Mouse (Mus musculus): ENCODE measurements around the gene Stn1. TPM values are rescaled to one million over a fixed set of nuclear protein-coding genes. Genes with fewer than 3 reads are reported as not detected.

The Stn1 gene
- polyA plus RNA-seq, 1 experiment from 2014 or later, result 53.6 TPM

DNA sequence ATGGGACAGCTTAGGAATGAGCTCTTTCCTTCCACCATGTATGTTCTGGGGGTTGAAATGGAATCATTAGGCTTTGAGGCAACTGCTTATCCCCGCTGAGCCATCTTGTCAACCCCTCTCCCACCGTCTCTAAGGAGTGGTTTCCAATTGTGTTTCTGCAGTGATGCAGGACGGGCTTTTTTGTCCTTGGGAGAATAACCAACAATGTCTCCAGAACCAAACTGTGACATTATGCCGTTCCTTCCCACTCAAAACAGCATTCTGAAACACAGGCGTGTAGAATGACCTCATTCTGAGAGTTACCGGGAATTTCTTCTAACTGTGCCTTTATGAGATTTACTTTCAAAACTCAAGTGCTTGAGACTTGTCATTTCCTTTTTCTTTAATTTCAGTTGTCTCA, 44.9 kb downstream of the Stn1 start:
- no peak overlapping the region for H3K9ac ChIP-seq
- no peak for ATAC-seq (ENCODE audit: insufficient number of reproducible peaks, low FRiP score, low TSS enrichment, low read depth)
- H3K36me3 ChIP-seq, result no peaks in the 10 kb centered on the region
- no peaks in the 10 kb centered on the region for H3K9me3 ChIP-seq (replicated peaks)
- H3K27ac ChIP-seq (replicated peaks), result peak overlapping the region; percentile 65
- no peak overlapping the region for H3K4me2 ChIP-seq (replicated peaks)
- 77% methylated on average over 6 of the region's 6 CpGs for WGBS
- H3K4me1 ChIP-seq, result peaks cover 35% of the 10 kb centered on the region
- H3K4me3 ChIP-seq (replicated peaks), result no peak overlapping the region
- H3K27me3 ChIP-seq, result no peaks in the 10 kb centered on the region

DNA sequence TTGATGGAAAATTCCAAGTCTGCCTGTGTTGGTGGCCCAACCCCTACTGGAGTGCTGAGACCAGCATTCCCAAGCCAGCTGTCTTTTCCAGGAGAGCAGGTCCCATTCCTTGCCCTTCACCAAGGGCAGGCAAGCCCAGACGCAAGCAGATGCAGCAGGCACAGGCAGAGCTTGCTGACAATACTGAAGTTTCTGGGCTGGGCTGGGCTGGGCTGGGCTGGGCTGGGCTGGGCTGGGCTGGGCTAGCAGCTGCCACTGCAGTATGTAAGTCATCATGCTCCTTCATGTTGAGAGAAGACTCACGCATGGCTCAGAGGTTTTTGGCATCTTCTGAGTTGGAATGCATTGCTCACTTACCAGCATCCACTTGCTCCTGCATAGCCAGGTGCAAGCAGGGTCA, 45.5 kb downstream of the Stn1 start:
- peak; percentile 55; the same call in 1 of the 2 replicates for ATAC-seq (ENCODE audit: insufficient number of reproducible peaks, low FRiP score, low TSS enrichment, low read depth)
- H3K27ac ChIP-seq (replicated peaks), result peak overlapping the region; percentile 65

DNA sequence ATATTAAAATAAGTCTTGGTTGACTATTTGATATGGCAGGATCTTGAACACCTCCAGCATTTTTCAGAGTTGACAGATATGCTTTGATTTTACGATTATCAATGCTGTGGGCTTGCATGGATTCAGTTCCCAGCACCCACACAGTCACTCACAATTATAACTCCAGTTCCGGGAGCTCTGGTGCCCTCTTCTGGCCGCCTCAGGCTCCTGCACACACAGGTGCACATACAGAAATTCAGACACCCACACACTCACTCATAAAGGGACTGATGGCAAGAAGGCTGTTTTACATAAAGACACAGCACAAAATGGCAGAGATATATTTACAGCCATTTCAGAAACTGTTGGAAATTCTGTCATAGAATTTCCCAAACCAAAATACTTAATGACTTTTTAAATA, 48.1 kb downstream of the Stn1 start:
- 76% methylated on average over 3 of the region's 3 CpGs for WGBS
- no peaks in the 10 kb centered on the region for H3K36me3 ChIP-seq
- no peak for ATAC-seq (ENCODE audit: insufficient number of reproducible peaks, low FRiP score, low TSS enrichment, low read depth)
- no peak overlapping the region for H3K4me2 ChIP-seq (replicated peaks)
- H3K9ac ChIP-seq, result no peak overlapping the region
- H3K27me3 ChIP-seq, result no peaks in the 10 kb centered on the region
- no peak overlapping the region for H3K27ac ChIP-seq (replicated peaks)
- peaks cover 28% of the 10 kb centered on the region for H3K4me1 ChIP-seq
- no peak overlapping the region for H3K4me3 ChIP-seq (replicated peaks)
- H3K9me3 ChIP-seq (replicated peaks), result no peaks in the 10 kb centered on the region

More for the DNA sequence above, 45.5 kb downstream of the Stn1 start:
- peaks cover 30% of the 10 kb centered on the region; the same call in 1 of the 2 replicates for H3K4me1 ChIP-seq
- no peaks in the 10 kb centered on the region for H3K9me3 ChIP-seq (replicated peaks)
- WGBS, result 56% methylated on average over 2 of the region's 2 CpGs
- no peak overlapping the region for H3K9ac ChIP-seq
- H3K4me2 ChIP-seq (replicated peaks), result no peak overlapping the region
- no peak overlapping the region for H3K4me3 ChIP-seq (replicated peaks)
- H3K27me3 ChIP-seq, result no peaks in the 10 kb centered on the region
- H3K36me3 ChIP-seq, result no peaks in the 10 kb centered on the region

DNA sequence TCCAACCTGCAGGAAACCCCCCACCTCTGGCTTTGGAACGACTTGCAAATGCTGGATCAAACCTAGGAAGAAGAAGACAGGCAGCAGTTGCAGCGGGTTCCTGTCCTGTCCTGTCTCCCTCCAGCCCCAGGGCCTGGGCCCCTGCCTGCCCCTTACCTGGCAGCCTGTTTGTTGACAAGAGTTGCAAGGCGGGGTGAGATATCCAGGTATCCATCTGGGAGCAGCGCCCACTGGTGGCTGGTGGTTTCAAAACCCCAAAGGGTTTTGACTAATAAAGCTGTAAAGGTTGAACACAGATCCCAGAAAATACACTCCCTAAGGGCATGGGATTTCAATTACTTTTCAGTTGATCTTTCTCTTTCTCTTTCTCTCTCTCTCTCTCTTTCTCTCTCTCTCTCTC, 49.1 kb downstream of the Stn1 start:
- H3K4me2 ChIP-seq (replicated peaks), result no peak overlapping the region
- H3K9me3 ChIP-seq (replicated peaks), result no peaks in the 10 kb centered on the region
- no peaks in the 10 kb centered on the region for H3K27me3 ChIP-seq
- no peak overlapping the region for H3K4me3 ChIP-seq (replicated peaks)
- peaks cover 19% of the 10 kb centered on the region for H3K4me1 ChIP-seq
- 29% methylated on average over 4 of the region's 4 CpGs for WGBS
- H3K27ac ChIP-seq (replicated peaks), result no peak overlapping the region
- ATAC-seq (ENCODE audit: insufficient number of reproducible peaks, low FRiP score, low TSS enrichment, low read depth), result no peak
- H3K9ac ChIP-seq, result no peak overlapping the region
- H3K36me3 ChIP-seq, result no peaks in the 10 kb centered on the region

DNA sequence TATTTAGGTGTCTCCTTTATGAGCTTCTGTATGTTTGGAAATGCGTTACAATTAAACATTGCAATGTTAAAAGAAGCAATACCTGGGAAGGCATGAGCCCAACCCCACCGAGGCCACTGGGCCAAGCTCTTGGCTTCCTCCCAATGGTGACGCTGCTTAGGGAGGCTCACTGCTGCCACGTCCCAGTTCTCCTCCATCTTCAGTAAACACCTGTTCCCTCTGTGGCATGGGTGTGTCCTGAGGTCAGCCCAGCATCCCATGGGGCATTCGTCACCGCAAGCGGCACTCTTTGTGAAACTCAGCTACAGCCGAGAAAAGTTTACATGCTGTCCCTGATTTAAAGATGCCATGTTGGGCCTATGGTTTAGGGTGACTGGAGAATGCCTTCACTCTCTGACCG, 49.7 kb downstream of the Stn1 start:
- Histone ChIP-seq H3K4me1 (peaks cover 12% of the 10 kb centered on the region), H3K36me3 (no peaks in the 10 kb centered on the region), H3K9me3 (replicated peaks) (no peaks in the 10 kb centered on the region), H3K4me3 (replicated peaks) (no peak overlapping the region), H3K4me2 (replicated peaks) (no peak overlapping the region), H3K9ac (no peak overlapping the region), H3K27ac (replicated peaks) (no peak overlapping the region), H3K27me3 (no peaks in the 10 kb centered on the region)
- WGBS, result 72% methylated on average over 9 of the region's 9 CpGs
- ATAC-seq (ENCODE audit: insufficient number of reproducible peaks, low FRiP score, low TSS enrichment, low read depth), result no peak

DNA sequence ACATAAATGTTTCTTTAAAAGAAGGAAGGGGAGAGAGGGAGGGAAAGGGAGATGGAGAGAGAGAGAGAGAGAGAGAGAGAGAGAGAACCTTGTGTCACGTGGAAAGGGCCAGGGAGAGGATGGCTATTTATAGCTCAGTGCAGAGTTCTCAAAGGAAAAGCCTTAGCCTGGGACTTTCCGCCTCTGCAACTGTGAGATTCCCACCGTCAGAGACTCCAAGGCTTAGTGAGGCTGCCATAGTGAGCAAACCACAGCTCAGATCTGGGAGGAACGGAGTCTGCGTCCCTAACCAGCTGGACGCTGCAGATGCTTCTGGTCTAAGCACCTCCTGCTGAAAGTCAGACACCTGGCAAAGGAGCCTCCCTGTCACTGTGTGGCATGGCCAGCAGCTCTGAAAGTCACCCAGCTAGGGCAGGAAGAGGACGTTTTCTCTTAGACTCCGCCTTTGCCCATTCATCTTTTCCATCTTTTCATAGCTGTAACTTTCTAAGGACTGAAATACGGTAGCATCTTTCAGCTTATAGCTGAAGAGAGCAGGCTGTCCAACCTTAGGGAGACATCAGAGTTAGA, 51.2 kb downstream of the Stn1 start:
- Histone ChIP-seq H3K9me3 (replicated peaks) (peaks cover 8% of the 10 kb centered on the region; the same call in 1 of the 2 replicates), H3K9ac (no peak overlapping the region), H3K4me3 (replicated peaks) (no peak overlapping the region), H3K4me2 (replicated peaks) (no peak overlapping the region), H3K4me1 (peaks cover 5% of the 10 kb centered on the region), H3K36me3 (no peaks in the 10 kb centered on the region), H3K27me3 (no peaks in the 10 kb centered on the region), H3K27ac (replicated peaks) (peak overlapping the region; percentile 40; the same call in 1 of the 2 replicates)
- ATAC-seq (ENCODE audit: insufficient number of reproducible peaks, low FRiP score, low TSS enrichment, low read depth), result peak; percentile 63; the same call in 1 of the 2 replicates
- WGBS, result 32% methylated on average over 9 of the region's 9 CpGs

DNA sequence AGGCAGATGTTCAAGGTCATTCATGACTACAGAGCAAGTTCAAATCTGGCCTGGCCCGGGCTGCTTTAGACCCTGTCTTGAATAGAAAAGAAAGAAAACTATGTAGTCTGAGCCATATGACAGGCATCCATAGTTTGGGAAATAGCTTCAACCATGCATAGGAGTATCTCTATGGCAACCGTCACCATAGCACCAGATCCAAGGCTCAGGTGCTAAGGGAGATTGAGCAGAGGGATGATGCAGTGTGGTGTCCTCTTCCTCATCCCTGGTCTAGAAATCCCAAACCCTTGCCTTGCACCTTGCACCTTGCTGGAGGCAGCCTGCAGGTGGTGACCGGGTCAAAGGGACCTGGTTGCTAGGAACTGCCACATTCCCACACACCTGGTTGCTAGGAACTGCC, 53.2 kb downstream of the Stn1 start:
- Histone ChIP-seq H3K27ac (replicated peaks) (no peak overlapping the region), H3K4me1 (peaks cover 5% of the 10 kb centered on the region), H3K9me3 (replicated peaks) (peaks cover 8% of the 10 kb centered on the region; the same call in 1 of the 2 replicates), H3K27me3 (no peaks in the 10 kb centered on the region), H3K4me2 (replicated peaks) (no peak overlapping the region), H3K36me3 (no peaks in the 10 kb centered on the region), H3K9ac (no peak overlapping the region), H3K4me3 (replicated peaks) (no peak overlapping the region)
- no peak for ATAC-seq (ENCODE audit: insufficient number of reproducible peaks, low FRiP score, low TSS enrichment, low read depth)
- 82% methylated on average over 3 of the region's 3 CpGs for WGBS

DNA sequence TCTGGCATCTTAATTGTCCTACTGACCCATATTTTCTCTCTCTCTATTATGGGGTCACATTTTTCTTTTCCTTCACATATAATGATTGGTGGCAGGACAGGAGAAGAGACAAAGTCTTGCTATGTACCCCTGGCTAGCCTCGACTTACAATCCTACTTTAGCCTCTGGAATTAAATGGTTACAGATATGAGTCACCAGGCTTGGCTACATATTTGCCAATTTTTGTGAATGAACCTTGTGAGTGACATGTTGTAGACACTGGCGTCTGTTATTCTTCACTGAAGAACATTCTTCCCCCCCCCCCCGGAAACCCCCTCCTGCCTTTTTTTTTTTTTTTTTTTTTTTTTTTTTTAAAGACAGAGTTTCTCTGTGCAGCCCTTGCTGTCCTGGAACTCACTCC, 54.0 kb downstream of the Stn1 start:
- Histone ChIP-seq H3K4me3 (replicated peaks) (no peak overlapping the region), H3K27ac (replicated peaks) (no peak overlapping the region), H3K9me3 (replicated peaks) (peaks cover 8% of the 10 kb centered on the region; the same call in 1 of the 2 replicates), H3K4me1 (peaks cover 5% of the 10 kb centered on the region), H3K27me3 (no peaks in the 10 kb centered on the region), H3K4me2 (replicated peaks) (no peak overlapping the region), H3K36me3 (no peaks in the 10 kb centered on the region), H3K9ac (no peak overlapping the region)
- WGBS, result 47% methylated on average over 3 of the region's 3 CpGs
- no peak for ATAC-seq (ENCODE audit: insufficient number of reproducible peaks, low FRiP score, low TSS enrichment, low read depth)

DNA sequence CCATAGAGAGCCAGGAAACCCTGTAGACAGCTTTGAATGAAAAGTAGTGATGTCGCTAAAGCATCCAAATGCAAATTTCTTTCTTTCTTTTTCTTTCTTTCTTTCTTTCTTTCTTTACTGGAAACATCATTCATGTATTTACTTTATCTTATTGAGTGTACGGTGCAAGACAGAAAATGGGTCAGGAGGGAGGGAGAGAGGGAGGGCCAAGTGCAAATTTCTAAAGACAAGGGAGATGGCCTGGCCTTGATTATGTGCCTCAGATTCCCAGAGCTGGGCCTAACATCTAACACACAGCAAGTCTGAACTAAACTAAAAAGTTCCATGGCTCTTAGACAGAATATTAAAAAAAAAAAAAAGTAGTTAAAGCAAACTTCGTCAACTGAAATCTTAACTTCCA, 63.9 kb downstream of the Stn1 start:
- no peak for ATAC-seq (ENCODE audit: insufficient number of reproducible peaks, low FRiP score, low TSS enrichment, low read depth)
- no peaks in the 10 kb centered on the region for H3K36me3 ChIP-seq
- WGBS, result 66% methylated on average over 3 of the region's 3 CpGs
- H3K27me3 ChIP-seq, result no peaks in the 10 kb centered on the region
- no peak overlapping the region for H3K4me3 ChIP-seq (replicated peaks)
- H3K9me3 ChIP-seq (replicated peaks), result no peaks in the 10 kb centered on the region
- no peak overlapping the region for H3K27ac ChIP-seq (replicated peaks)
- peaks cover 17% of the 10 kb centered on the region; the same call in 1 of the 2 replicates for H3K4me1 ChIP-seq
- H3K9ac ChIP-seq, result no peak overlapping the region
- no peak overlapping the region for H3K4me2 ChIP-seq (replicated peaks)

DNA sequence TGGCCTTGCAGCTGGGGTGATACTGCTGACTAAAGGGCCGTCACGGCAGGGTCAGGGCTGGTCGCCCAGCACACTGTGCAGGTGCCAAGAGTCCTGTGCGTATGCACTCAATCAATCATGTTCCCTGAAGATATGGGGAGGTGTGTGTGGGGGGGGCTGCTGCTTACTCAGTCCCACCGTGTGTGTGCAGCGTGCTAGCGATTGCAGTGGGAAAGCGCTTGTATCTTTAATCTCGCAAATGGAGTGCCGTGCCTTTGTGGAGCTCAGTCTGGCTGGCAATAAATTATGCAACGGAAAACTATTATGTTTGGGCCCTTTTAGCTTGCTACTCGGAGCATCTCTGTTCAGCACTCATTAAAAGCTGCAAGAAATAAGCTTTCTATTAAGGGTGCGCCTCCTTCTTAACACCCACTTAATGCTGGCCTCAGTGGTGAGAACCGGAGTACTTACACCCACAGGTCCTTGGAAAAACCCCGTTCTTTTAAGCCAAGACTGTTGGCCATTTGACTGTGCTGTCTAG, 64.4 kb downstream of the Stn1 start:
- Histone ChIP-seq H3K9ac (no peak overlapping the region), H3K9me3 (replicated peaks) (no peaks in the 10 kb centered on the region), H3K4me3 (replicated peaks) (no peak overlapping the region), H3K4me1 (peaks cover 17% of the 10 kb centered on the region; the same call in 1 of the 2 replicates), H3K27me3 (no peaks in the 10 kb centered on the region), H3K36me3 (no peaks in the 10 kb centered on the region), H3K27ac (replicated peaks) (no peak overlapping the region), H3K4me2 (replicated peaks) (no peak overlapping the region)
- WGBS, result 69% methylated on average over 15 of the region's 15 CpGs
- no peak for ATAC-seq (ENCODE audit: insufficient number of reproducible peaks, low FRiP score, low TSS enrichment, low read depth)

DNA sequence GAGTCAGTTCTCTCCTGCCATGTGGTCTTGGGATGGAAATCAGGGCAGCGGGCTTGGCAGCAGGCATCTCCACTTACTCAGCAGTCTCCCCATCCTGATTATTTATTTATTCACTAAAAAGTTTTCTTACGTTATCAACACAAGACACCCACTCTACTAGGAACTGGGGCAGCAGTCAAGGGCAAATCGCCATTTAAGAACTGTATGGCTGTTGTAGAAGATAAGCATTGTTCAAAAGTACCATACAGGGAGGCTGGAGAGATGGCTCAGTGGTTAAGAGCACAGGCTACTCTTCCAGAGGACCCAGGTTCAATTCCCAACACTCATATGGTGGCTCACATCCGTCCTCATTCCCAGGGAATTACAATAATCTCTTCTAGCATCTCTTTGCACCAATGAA, 65.5 kb downstream of the Stn1 start:
- Histone ChIP-seq H3K36me3 (no peaks in the 10 kb centered on the region), H3K9me3 (replicated peaks) (no peaks in the 10 kb centered on the region), H3K27ac (replicated peaks) (no peak overlapping the region), H3K27me3 (no peaks in the 10 kb centered on the region), H3K9ac (no peak overlapping the region), H3K4me2 (replicated peaks) (no peak overlapping the region), H3K4me1 (peaks cover 17% of the 10 kb centered on the region; the same call in 1 of the 2 replicates), H3K4me3 (replicated peaks) (no peak overlapping the region)
- WGBS, result 81% methylated on average over 4 of the region's 4 CpGs
- no peak for ATAC-seq (ENCODE audit: insufficient number of reproducible peaks, low FRiP score, low TSS enrichment, low read depth)

DNA sequence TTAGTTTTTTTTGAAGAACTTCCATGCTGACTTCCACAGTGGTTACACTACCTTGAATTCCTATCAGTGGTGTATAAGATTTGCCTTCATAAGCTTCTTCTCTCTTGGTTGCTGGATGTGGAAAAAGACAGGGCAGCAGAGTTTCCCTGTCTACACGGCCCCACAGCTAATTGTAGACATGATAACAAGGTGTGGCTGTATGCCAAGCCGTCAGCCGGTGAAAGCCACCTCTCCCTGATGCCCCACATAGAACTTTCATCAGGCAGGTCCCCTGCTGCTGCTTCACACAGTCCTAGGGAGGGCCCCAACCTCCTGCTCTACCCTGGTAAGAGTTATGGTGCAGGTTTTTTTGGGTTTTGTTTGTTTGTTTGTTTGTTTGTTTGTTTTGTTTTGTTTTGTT, 68.6 kb downstream of the Stn1 start:
- H3K4me2 ChIP-seq (replicated peaks), result no peak overlapping the region

More for the DNA sequence above, 68.6 kb downstream of the Stn1 start:
- H3K36me3 ChIP-seq, result no peaks in the 10 kb centered on the region
- H3K4me1 ChIP-seq, result peaks cover 25% of the 10 kb centered on the region
- 51% methylated on average over 3 of the region's 3 CpGs for WGBS
- no peak overlapping the region for H3K9ac ChIP-seq
- H3K4me3 ChIP-seq (replicated peaks), result no peak overlapping the region
- no peak overlapping the region; the same call in 1 of the 2 replicates for H3K27ac ChIP-seq (replicated peaks)
- H3K9me3 ChIP-seq (replicated peaks), result no peaks in the 10 kb centered on the region
- no peaks in the 10 kb centered on the region for H3K27me3 ChIP-seq
- no peak for ATAC-seq (ENCODE audit: insufficient number of reproducible peaks, low FRiP score, low TSS enrichment, low read depth)

Measured in embryonic facial prominence, embryonic 15.5 days (tissue).